Mouse (Mus musculus): ENCODE measurements around the gene Olfr59. TPM values are rescaled to one million over a fixed set of nuclear protein-coding genes. Genes with fewer than 3 reads are reported as not detected.

The Olfr59 gene
- polyA plus RNA-seq (2016; fragmentation: Nextera tagmentation; extraction: Ambion mirVana) = not detected in 2 replicates

DNA sequence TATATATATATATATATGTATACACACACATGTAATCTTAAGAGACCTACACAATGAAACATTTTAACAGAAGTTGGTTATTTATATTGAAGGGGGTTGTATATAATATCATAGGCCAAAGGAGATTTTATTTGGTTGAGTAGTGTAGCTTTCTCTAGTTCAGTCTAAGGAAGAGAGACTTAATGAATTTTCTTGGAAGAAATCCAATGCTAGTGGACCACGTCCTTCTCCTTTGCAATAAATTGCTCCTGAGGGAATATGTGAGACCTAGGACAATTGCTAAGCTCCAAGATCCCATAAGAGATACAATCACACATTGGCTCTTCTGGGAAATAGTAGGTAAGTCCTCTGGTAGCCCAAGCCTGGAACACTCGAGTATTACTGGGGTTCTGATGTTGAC, at the start of gene Olfr59:
Olfr59 (plus strand) TSS at position 301 of the 400 bp plus-strand sequence.
- Histone ChIP-seq H3K36me3 (no peaks in the 10 kb centered on the region), H3K27ac (ENCODE audit: poor library complexity, severe bottlenecking) (no peak within 1 kb of the TSS), H3K9me3 (replicated peaks) (peaks cover 8% of the 10 kb centered on the region), H3K9ac (no peak within 1 kb of the TSS), H3K27me3 (replicated peaks) (no peaks in the 10 kb centered on the region), H3K4me3 (no peak within 1 kb of the TSS), H3K4me2 (no peak within 1 kb of the TSS), H3K4me1 (replicated peaks) (no peaks in the 10 kb centered on the region)
- ATAC-seq (ENCODE audit: insufficient number of reproducible peaks, low FRiP score) = no peak
- 46% methylated on average over 2 of the region's 2 CpGs for WGBS

DNA sequence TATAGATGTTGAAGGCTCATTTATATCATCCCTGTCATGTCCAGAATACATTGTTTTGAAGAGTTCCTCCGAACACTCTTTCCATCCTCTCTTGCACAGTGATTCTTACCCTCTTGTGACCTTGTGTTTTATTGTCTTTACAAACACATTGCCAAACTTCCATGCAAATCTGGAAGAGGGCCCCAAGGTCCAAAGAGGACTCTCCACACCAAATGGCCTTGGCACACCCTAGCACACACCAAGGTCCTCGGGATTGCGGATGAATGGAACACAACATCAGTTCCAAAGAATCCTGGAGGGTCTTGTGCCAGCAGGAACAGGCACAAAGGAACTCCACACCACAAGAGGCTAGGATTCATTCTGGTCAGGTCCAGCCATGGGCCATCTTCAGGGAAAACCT, 42.3 kb upstream of the Olfr59 start:
- Histone ChIP-seq H3K4me3 (no peak overlapping the region), H3K4me2 (no peak overlapping the region), H3K27ac (ENCODE audit: poor library complexity, severe bottlenecking) (no peak overlapping the region), H3K36me3 (no peaks in the 10 kb centered on the region), H3K4me1 (replicated peaks) (no peaks in the 10 kb centered on the region), H3K9ac (no peak overlapping the region), H3K9me3 (replicated peaks) (peaks cover 26% of the 10 kb centered on the region), H3K27me3 (replicated peaks) (no peaks in the 10 kb centered on the region)
- ATAC-seq (ENCODE audit: insufficient number of reproducible peaks, low FRiP score) = no peak
- 82% methylated on average over 3 of the region's 3 CpGs for WGBS

DNA sequence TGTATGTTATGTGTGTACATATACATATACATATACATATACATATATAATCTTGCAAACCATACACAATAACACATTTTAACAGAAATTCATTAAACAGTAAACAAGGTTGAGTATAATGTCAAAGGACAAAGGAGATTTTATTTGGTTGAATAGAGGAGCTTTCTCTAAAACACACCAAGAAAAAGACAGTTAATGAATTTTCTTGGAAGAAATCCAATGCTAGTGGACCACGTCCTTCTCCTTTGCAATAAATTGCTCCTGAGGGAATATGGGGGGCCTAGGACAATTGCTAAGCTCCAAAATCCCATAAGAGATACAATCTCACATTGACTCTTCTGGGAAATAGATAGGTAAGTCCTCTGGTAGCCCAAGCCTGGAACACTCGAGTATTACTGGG, 24.0 kb upstream of the Olfr59 start, which contains the start of gene Olfr406:
Olfr406 (plus strand) TSS at position 301 of the 400 bp plus-strand sequence.
- no peaks in the 10 kb centered on the region for H3K4me1 ChIP-seq (replicated peaks)
- H3K36me3 ChIP-seq = no peaks in the 10 kb centered on the region
- H3K9me3 ChIP-seq (replicated peaks) = peaks cover 27% of the 10 kb centered on the region; the same call in 1 of the 2 replicates
- WGBS = 39% methylated on average over 2 of the region's 2 CpGs
- H3K9ac ChIP-seq = no peak within 1 kb of the TSS
- no peak for ATAC-seq (ENCODE audit: insufficient number of reproducible peaks, low FRiP score)
- H3K27me3 ChIP-seq (replicated peaks) = no peaks in the 10 kb centered on the region
- H3K4me3 ChIP-seq = no peak within 1 kb of the TSS
- H3K27ac ChIP-seq (ENCODE audit: poor library complexity, severe bottlenecking) = no peak within 1 kb of the TSS
- no peak within 1 kb of the TSS for H3K4me2 ChIP-seq

DNA sequence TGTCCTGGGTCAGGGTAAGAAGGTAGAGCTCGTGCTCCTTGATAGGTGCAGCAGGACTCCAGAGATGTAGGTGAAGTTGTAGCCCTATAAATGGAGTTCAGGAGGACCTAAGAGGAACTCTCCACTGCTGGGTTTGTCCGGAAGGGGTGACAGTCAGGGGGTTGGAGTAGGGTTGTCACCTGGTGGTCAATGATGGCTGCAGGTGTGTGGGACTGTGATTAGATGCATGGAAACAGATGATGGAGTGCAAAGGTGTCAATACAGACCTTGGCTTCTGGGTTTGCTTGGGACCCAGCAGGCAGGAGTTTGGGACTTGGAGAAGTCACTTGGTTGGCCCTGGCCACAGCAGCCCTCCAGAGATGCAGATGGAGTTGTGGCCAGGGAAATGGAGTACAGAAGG, 3.7 kb downstream of the Olfr59 start:
- no peak overlapping the region for H3K4me3 ChIP-seq
- no peak overlapping the region for H3K27ac ChIP-seq (ENCODE audit: poor library complexity, severe bottlenecking)
- H3K4me1 ChIP-seq (replicated peaks) = no peaks in the 10 kb centered on the region
- no peak overlapping the region for H3K9ac ChIP-seq
- H3K36me3 ChIP-seq = no peaks in the 10 kb centered on the region
- H3K27me3 ChIP-seq (replicated peaks) = no peaks in the 10 kb centered on the region
- no peak overlapping the region for H3K4me2 ChIP-seq
- H3K9me3 ChIP-seq (replicated peaks) = no peaks in the 10 kb centered on the region; the same call in none of the 2 replicates
- 74% methylated on average over 2 of the region's 2 CpGs for WGBS
- no peak for ATAC-seq (ENCODE audit: insufficient number of reproducible peaks, low FRiP score)

DNA sequence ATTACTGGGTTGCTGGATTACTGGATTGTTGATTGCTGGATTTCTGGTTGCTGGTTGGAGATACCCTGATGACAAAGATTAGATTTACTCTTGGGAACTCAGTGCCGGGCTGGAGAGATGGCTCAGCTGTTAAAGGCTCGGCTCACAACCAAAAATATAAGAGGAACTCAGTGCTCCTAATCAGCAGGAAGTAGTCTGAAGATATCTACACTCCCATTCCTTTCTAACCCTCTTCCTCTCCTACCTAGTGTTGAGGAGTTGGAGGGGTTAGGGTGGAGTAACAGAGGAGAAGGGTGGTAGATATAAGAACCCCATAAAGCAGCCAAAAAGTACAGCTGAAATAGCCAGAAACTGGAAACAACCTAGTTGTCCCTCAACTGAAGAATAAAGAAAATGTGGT, 42.5 kb downstream of the Olfr59 start:
- no peak for ATAC-seq (ENCODE audit: insufficient number of reproducible peaks, low FRiP score)
- H3K4me3 ChIP-seq = no peak overlapping the region
- no peak overlapping the region for H3K27ac ChIP-seq (ENCODE audit: poor library complexity, severe bottlenecking)
- H3K36me3 ChIP-seq = no peaks in the 10 kb centered on the region
- H3K27me3 ChIP-seq (replicated peaks) = no peaks in the 10 kb centered on the region
- H3K9ac ChIP-seq = no peak overlapping the region
- 0 out of 2 replicates have a peak, but pooled peaks cover 6% of the 10 kb centered on the region for H3K9me3 ChIP-seq (replicated peaks)
- H3K4me2 ChIP-seq = no peak overlapping the region
- H3K4me1 ChIP-seq (replicated peaks) = no peaks in the 10 kb centered on the region
- 36% methylated on average over 2 of the region's 2 CpGs for WGBS

DNA sequence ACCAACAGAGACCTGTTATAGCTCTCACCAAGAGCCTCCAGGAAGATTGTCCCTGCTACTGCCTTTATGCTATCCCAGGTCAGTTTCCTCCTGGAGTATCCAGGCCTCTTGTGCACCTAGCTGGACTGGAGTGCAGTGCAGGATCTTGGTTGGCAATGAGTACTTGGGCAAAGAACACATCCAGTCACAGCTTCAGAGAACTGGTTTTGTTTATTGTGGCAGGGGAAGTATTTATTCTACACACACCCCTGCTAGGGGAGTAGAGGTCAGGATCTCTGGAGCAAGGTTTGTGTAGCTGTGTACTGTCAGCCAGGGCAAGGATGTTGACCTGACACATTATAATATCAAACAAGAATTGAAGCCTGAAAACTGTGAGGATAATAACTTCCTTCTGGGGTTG, 45.2 kb downstream of the Olfr59 start:
- Histone ChIP-seq H3K36me3 (no peaks in the 10 kb centered on the region), H3K4me2 (no peak overlapping the region), H3K4me1 (replicated peaks) (no peaks in the 10 kb centered on the region), H3K9me3 (replicated peaks) (0 out of 2 replicates have a peak, but pooled peaks cover 2% of the 10 kb centered on the region), H3K4me3 (no peak overlapping the region), H3K27ac (ENCODE audit: poor library complexity, severe bottlenecking) (no peak overlapping the region), H3K9ac (no peak overlapping the region), H3K27me3 (replicated peaks) (no peaks in the 10 kb centered on the region)
- ATAC-seq (ENCODE audit: insufficient number of reproducible peaks, low FRiP score) = no peak

DNA sequence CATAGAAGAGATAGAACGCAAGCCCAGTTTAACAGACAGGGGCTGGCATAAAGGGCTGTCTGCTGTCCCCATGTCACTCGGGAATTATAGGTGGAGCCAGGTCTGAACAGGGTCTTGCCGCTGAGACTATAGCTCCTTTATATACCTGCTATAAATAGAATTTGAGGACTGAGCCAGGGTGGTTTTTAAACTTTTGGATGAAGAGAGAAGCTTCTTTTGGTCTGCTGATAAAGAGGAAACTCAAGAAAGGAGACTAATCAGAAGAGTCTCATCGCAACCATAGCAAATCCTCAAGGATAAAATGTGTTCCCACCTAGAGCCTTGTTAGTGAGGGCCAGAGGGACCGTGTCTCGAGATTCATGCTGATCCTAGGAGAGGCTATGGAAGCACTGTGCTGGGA, 54.4 kb downstream of the Olfr59 start, which contains the start of gene Olfr410:
Olfr410 (minus strand) TSS at position 101 of the 400 bp plus-strand sequence.
- H3K4me3 ChIP-seq = no peak within 1 kb of the TSS
- no peak within 1 kb of the TSS for H3K9ac ChIP-seq
- no peaks in the 10 kb centered on the region for H3K27me3 ChIP-seq (replicated peaks)
- no peaks in the 10 kb centered on the region for H3K9me3 ChIP-seq (replicated peaks)
- no peak within 1 kb of the TSS for H3K4me2 ChIP-seq
- no peak for ATAC-seq (ENCODE audit: insufficient number of reproducible peaks, low FRiP score)
- no peaks in the 10 kb centered on the region for H3K4me1 ChIP-seq (replicated peaks)
- no peak within 1 kb of the TSS for H3K27ac ChIP-seq (ENCODE audit: poor library complexity, severe bottlenecking)
- H3K36me3 ChIP-seq = no peaks in the 10 kb centered on the region
- 68% methylated on average over 6 of the region's 6 CpGs for WGBS

Other genes with a start within 250 kb of the Olfr59 start
- not detected in 2 replicates for gene Olfr139, start 227.2 kb upstream of the Olfr59 start, polyA plus RNA-seq (2016; fragmentation: Nextera tagmentation; extraction: Ambion mirVana)
- gene Olfr399, start 227.1 kb upstream of the Olfr59 start, polyA plus RNA-seq (2016; fragmentation: Nextera tagmentation; extraction: Ambion mirVana) = not detected in 2 replicates
- not detected in 2 replicates for gene Zfp616, start 213.8 kb upstream of the Olfr59 start, polyA plus RNA-seq (2016; fragmentation: Nextera tagmentation; extraction: Ambion mirVana)
- not detected in 2 replicates for gene Olfr401, start 170.0 kb upstream of the Olfr59 start, polyA plus RNA-seq (2016; fragmentation: Nextera tagmentation; extraction: Ambion mirVana)
- not detected in 2 replicates for gene Olfr402, start 130.2 kb upstream of the Olfr59 start, polyA plus RNA-seq (2016; fragmentation: Nextera tagmentation; extraction: Ambion mirVana)
- gene Olfr403, start 97.5 kb upstream of the Olfr59 start, polyA plus RNA-seq (2016; fragmentation: Nextera tagmentation; extraction: Ambion mirVana) = not detected in 2 replicates
- gene Olfr43, start 72.4 kb upstream of the Olfr59 start, polyA plus RNA-seq (2016; fragmentation: Nextera tagmentation; extraction: Ambion mirVana) = not detected in 2 replicates
- not detected in 2 replicates for gene Olfr406, start 23.9 kb upstream of the Olfr59 start, polyA plus RNA-seq (2016; fragmentation: Nextera tagmentation; extraction: Ambion mirVana)
- gene Olfr410, start 54.3 kb downstream of the Olfr59 start, polyA plus RNA-seq (2016; fragmentation: Nextera tagmentation; extraction: Ambion mirVana) = not detected in 2 replicates
- gene Olfr411, start 68.9 kb downstream of the Olfr59 start, polyA plus RNA-seq (2016; fragmentation: Nextera tagmentation; extraction: Ambion mirVana) = not detected in 2 replicates
- not detected in 2 replicates for gene Olfr412, start 78.3 kb downstream of the Olfr59 start, polyA plus RNA-seq (2016; fragmentation: Nextera tagmentation; extraction: Ambion mirVana)

Measured in heart, embryonic 12.5 days (tissue).